Mouse (Mus musculus): ENCODE measurements around the gene Cptp. TPM values are rescaled to one million over a fixed set of nuclear protein-coding genes. Genes with fewer than 3 reads are reported as not detected.

The Cptp gene
- polyA plus RNA-seq, 1 experiment = 5.9 TPM

DNA sequence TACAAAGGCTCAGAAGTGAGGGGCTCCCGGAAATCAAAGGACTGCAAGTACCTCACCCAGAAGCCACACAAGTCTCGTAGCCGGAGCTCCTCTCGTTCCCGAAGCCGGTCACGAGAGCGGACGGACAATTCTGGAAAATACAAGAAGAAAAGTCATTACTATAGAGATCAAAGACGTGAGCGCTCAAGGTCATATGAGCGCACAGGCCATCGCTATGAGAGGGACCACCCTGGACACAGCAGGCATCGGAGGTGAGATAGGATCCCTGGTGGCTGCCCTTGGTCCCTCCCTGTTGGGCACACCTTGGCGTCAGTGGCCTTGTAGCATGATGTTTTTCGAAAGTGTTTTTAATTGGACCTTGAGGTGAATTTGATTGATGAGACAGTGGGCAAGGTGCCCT lies 45.8 kb downstream of the Cptp start:
- H3K4me3 ChIP-seq (replicated peaks; ENCODE audit: control insufficient read depth, low read depth, low read length) = no peak overlapping the region
- WGBS = 93% methylated on average over 16 of the region's 16 CpGs

DNA sequence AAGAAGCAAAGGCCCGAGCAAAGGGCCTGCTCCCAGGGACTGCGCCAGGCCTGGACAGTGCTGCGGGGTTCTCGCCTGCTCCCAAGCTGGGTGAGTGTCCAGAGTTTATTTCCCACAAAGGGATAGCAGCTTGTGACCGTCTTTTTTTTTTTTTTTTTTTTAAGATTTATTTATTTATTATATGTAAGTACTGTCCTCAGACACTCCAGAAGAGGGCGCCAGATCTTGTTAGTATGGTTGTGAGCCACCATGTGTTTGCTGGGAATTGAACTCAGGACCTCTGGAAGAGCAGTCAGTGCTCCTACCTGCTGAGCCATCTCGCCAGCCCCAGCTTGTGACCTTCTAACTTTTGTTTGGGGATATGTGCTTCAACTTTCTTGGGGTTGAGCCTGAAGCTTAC lies 48.2 kb downstream of the Cptp start:
- Histone ChIP-seq H3K4me1 (ENCODE audit: control insufficient read depth, insufficient read depth, low read length) (no peaks in the 10 kb centered on the region), H3K27ac (ENCODE audit: control insufficient read depth, insufficient read depth, low read depth, low read length, poor library complexity) (no peak overlapping the region), H3K4me3 (replicated peaks; ENCODE audit: control insufficient read depth, low read depth, low read length) (no peak overlapping the region)
- TF ChIP-seq CTCF (IDR thresholded peaks at IDR 0.05; ENCODE audit: control insufficient read depth, insufficient read depth, low read length) = no peak
- TF ChIP-seq POLR2A (IDR thresholded peaks at IDR 0.05; ENCODE audit: borderline replicate concordance, control insufficient read depth, low read depth, low read length) = no peak
- WGBS = 76% methylated on average over 7 of the region's 7 CpGs

More for the DNA sequence above, 45.8 kb downstream of the Cptp start:
- TF ChIP-seq POLR2A (IDR thresholded peaks at IDR 0.05; ENCODE audit: borderline replicate concordance, control insufficient read depth, low read depth, low read length) (no peak), CTCF (IDR thresholded peaks at IDR 0.05; ENCODE audit: control insufficient read depth, insufficient read depth, low read length) (no peak)
- no peaks in the 10 kb centered on the region for H3K4me1 ChIP-seq (ENCODE audit: control insufficient read depth, insufficient read depth, low read length)
- H3K27ac ChIP-seq (ENCODE audit: control insufficient read depth, insufficient read depth, low read depth, low read length, poor library complexity) = no peak overlapping the region

DNA sequence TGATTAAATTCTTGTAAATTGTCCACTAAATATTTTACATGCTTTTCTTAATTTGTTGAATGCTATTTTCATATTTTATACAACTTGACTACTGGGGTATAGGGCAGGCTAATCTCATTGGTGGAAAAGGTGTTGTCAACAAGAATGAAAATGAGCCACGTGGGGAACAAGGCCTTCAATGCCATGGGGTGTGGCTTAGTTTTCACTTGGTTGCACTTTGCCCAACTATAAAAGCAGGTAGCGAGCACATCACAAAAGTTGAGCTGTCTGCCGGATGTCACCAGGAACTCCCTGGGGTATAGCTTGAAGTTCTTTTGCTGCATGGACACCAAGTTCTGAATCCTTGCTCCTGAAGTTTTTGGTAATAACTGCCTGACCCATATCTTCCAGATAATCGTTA lies 51.7 kb downstream of the Cptp start:
- no peak overlapping the region for H3K27ac ChIP-seq (ENCODE audit: control insufficient read depth, insufficient read depth, low read depth, low read length, poor library complexity)
- no peak for TF ChIP-seq POLR2A (IDR thresholded peaks at IDR 0.05; ENCODE audit: borderline replicate concordance, control insufficient read depth, low read depth, low read length)
- no peak for TF ChIP-seq CTCF (IDR thresholded peaks at IDR 0.05; ENCODE audit: control insufficient read depth, insufficient read depth, low read length)
- H3K4me3 ChIP-seq (replicated peaks; ENCODE audit: control insufficient read depth, low read depth, low read length) = no peak overlapping the region
- peaks cover 2% of the 10 kb centered on the region for H3K4me1 ChIP-seq (ENCODE audit: control insufficient read depth, insufficient read depth, low read length)
- 83% methylated on average over 4 of the region's 4 CpGs for WGBS

Other genes starting within 250 kb of the Cptp start
- gene Cdk11b, start 244.6 kb downstream of the Cptp start, polyA plus RNA-seq (2011; ENCODE audit: insufficient read depth, insufficient read length, low replicate concordance, missing spikeins) = 132 and 202 TPM in 2 replicates
- not detected in 2 replicates for gene Gm10563, start 224.0 kb downstream of the Cptp start, polyA plus RNA-seq (2011; ENCODE audit: insufficient read depth, insufficient read length, low replicate concordance, missing spikeins)
- 5.6 and 6.9 TPM in 2 replicates for gene Mmp23, start 216.1 kb downstream of the Cptp start, polyA plus RNA-seq (2011; ENCODE audit: insufficient read depth, insufficient read length, low replicate concordance, missing spikeins)
- 15.0 and 29.1 TPM in 2 replicates for gene Mib2, start 200.2 kb downstream of the Cptp start, polyA plus RNA-seq (2011; ENCODE audit: insufficient read depth, insufficient read length, low replicate concordance, missing spikeins)
- gene Fndc10, start 175.1 kb downstream of the Cptp start, polyA plus RNA-seq (2011; ENCODE audit: insufficient read depth, insufficient read length, low replicate concordance, missing spikeins) = 0.90 and 3.0 TPM in 2 replicates
- gene Ssu72, start 164.6 kb downstream of the Cptp start, polyA plus RNA-seq (2011; ENCODE audit: insufficient read depth, insufficient read length, low replicate concordance, missing spikeins) = 28.5 and 53.2 TPM in 2 replicates
- 0.47 and 3.0 TPM in 2 replicates for gene Tmem240, start 134.6 kb downstream of the Cptp start, polyA plus RNA-seq (2011; ENCODE audit: insufficient read depth, insufficient read length, low replicate concordance, missing spikeins)
- 31.8 and 32.9 TPM in 2 replicates for gene Atad3a, start 108.3 kb downstream of the Cptp start, polyA plus RNA-seq (2011; ENCODE audit: insufficient read depth, insufficient read length, low replicate concordance, missing spikeins)
- 0.97 TPM in 1 of 2 replicates, not detected in the other for gene Vwa1, start 94.7 kb downstream of the Cptp start, polyA plus RNA-seq (2011; ENCODE audit: insufficient read depth, insufficient read length, low replicate concordance, missing spikeins)
- gene Tmem88b, start 83.6 kb downstream of the Cptp start, polyA plus RNA-seq (2011; ENCODE audit: insufficient read depth, insufficient read length, low replicate concordance, missing spikeins) = 0.93 and 1.1 TPM in 2 replicates
- 1.1 TPM in 1 of 2 replicates, not detected in the other for gene Ankrd65, start 79.0 kb downstream of the Cptp start, polyA plus RNA-seq (2011; ENCODE audit: insufficient read depth, insufficient read length, low replicate concordance, missing spikeins)
- 146 and 244 TPM in 2 replicates for gene Mrpl20, start 66.6 kb downstream of the Cptp start, polyA plus RNA-seq (2011; ENCODE audit: insufficient read depth, insufficient read length, low replicate concordance, missing spikeins)
- gene Ccnl2, start 57.0 kb downstream of the Cptp start, polyA plus RNA-seq (2011; ENCODE audit: insufficient read depth, insufficient read length, low replicate concordance, missing spikeins) = 92.0 and 149 TPM in 2 replicates
- gene Aurkaip1, start 38.2 kb downstream of the Cptp start, polyA plus RNA-seq (2011; ENCODE audit: insufficient read depth, insufficient read length, low replicate concordance, missing spikeins) = 53.9 and 114 TPM in 2 replicates
- gene Mxra8, start 29.8 kb downstream of the Cptp start, polyA plus RNA-seq (2011; ENCODE audit: insufficient read depth, insufficient read length, low replicate concordance, missing spikeins) = 8.1 and 12.4 TPM in 2 replicates
- 21.0 and 50.2 TPM in 2 replicates for gene Dvl1, start 22.0 kb downstream of the Cptp start, polyA plus RNA-seq (2011; ENCODE audit: insufficient read depth, insufficient read length, low replicate concordance, missing spikeins)
- gene Tas1r3, start 6.1 kb downstream of the Cptp start, polyA plus RNA-seq (2011; ENCODE audit: insufficient read depth, insufficient read length, low replicate concordance, missing spikeins) = 0.42 TPM in 1 of 2 replicates, not detected in the other
- 22.2 and 49.5 TPM in 2 replicates for gene Ints11, start 106 bp upstream of the Cptp start, polyA plus RNA-seq (2011; ENCODE audit: insufficient read depth, insufficient read length, low replicate concordance, missing spikeins)
- gene Pusl1, start 22.3 kb upstream of the Cptp start, polyA plus RNA-seq (2011; ENCODE audit: insufficient read depth, insufficient read length, low replicate concordance, missing spikeins) = 5.2 and 18.4 TPM in 2 replicates
- 15.1 and 30.6 TPM in 2 replicates for gene Acap3, start 22.4 kb upstream of the Cptp start, polyA plus RNA-seq (2011; ENCODE audit: insufficient read depth, insufficient read length, low replicate concordance, missing spikeins)
- 63.5 and 71.8 TPM in 2 replicates for gene Ube2j2, start 74.4 kb upstream of the Cptp start, polyA plus RNA-seq (2011; ENCODE audit: insufficient read depth, insufficient read length, low replicate concordance, missing spikeins)
- gene C1qtnf12, start 92.9 kb upstream of the Cptp start, polyA plus RNA-seq (2011; ENCODE audit: insufficient read depth, insufficient read length, low replicate concordance, missing spikeins) = 53.0 and 132 TPM in 2 replicates
- 1.8 and 2.0 TPM in 2 replicates for gene B3galt6, start 123.2 kb upstream of the Cptp start, polyA plus RNA-seq (2011; ENCODE audit: insufficient read depth, insufficient read length, low replicate concordance, missing spikeins)
- 60.1 and 111 TPM in 2 replicates for gene Sdf4, start 123.4 kb upstream of the Cptp start, polyA plus RNA-seq (2011; ENCODE audit: insufficient read depth, insufficient read length, low replicate concordance, missing spikeins)
- gene Tnfrsf4, start 144.4 kb upstream of the Cptp start, polyA plus RNA-seq (2011; ENCODE audit: insufficient read depth, insufficient read length, low replicate concordance, missing spikeins) = 6.4 and 12.4 TPM in 2 replicates
- gene Tnfrsf18, start 156.7 kb upstream of the Cptp start, polyA plus RNA-seq (2011; ENCODE audit: insufficient read depth, insufficient read length, low replicate concordance, missing spikeins) = 7.9 and 8.0 TPM in 2 replicates
- gene Ttll10, start 190.0 kb upstream of the Cptp start, polyA plus RNA-seq (2011; ENCODE audit: insufficient read depth, insufficient read length, low replicate concordance, missing spikeins) = not detected in 2 replicates
- 18.8 and 30.8 TPM in 2 replicates for gene 9430015G10Rik, start 240.5 kb upstream of the Cptp start, polyA plus RNA-seq (2011; ENCODE audit: insufficient read depth, insufficient read length, low replicate concordance, missing spikeins)

Data from bone marrow, adult 2 months (tissue).